Mouse (Mus musculus) urinary bladder, adult 2 months (tissue): ENCODE data around the gene Hsf5. TPM values are rescaled to one million over a fixed set of nuclear protein-coding genes. Genes with fewer than 3 reads are reported as not detected.

Source experiments
- DNase-seq: peaks from one replicate; pipeline ENCODE4 v3.0.0; 2022; ENCODE audit warnings: low spot score
- polyA plus RNA-seq: library from polyadenylated mRNA; depleted of rRNA; stranded (reverse); fragments of >200 nt; gene quantifications from 2 replicates; pipeline ENCODE4 v1.2.3, GENCODE M21; 2012; rRNA removed

The Hsf5 gene
- polyA plus RNA-seq, 1 experiment = 0.10 TPM

DNA sequence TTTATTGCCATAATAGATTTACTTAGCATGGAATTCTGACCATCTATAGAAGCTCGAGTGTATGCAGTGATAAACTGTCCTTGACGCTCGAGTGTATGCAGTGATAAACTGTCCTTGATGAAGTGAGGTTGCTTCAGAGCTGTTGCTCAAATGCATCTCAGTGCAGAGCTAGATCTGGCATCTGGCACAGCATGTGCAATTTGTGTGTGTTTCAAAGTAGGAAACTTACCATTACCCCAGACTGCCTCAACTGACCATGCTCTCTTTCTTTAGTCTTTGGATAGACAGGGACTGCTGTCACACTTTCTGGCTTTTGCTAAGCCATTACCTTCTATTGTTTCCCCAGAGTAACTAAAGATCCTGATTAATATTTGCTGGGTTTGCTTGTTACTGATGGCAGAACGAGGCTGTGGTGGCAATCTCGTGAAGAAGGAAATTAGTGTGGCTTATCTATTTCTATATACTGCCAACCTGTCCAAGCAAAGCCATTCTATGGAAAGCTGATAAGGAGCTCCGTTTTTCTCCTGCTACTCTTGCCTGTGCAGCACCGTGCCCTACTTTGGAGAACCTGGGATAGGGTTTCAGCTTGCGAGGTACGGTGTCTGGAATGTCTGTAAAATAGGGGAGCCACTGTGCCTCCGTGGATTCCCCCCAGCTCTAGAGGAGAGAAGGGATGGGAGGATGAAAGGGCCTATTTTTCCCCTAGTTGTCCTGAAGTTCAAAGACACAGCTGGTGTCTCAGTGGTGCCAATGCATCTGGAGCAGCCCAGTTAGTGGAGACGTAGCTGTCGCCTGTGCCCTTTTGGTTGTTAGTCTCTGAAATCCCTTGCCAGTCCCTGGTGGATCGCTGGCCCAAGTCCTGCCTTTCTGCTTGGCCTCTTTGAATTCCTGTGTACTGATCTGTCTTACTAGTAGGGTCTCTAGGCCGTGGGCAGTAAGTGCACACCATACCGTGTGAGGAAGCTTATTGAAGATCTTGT lies 70.6 kb downstream of the Hsf5 start:
- DNase-seq = no peak

DNA sequence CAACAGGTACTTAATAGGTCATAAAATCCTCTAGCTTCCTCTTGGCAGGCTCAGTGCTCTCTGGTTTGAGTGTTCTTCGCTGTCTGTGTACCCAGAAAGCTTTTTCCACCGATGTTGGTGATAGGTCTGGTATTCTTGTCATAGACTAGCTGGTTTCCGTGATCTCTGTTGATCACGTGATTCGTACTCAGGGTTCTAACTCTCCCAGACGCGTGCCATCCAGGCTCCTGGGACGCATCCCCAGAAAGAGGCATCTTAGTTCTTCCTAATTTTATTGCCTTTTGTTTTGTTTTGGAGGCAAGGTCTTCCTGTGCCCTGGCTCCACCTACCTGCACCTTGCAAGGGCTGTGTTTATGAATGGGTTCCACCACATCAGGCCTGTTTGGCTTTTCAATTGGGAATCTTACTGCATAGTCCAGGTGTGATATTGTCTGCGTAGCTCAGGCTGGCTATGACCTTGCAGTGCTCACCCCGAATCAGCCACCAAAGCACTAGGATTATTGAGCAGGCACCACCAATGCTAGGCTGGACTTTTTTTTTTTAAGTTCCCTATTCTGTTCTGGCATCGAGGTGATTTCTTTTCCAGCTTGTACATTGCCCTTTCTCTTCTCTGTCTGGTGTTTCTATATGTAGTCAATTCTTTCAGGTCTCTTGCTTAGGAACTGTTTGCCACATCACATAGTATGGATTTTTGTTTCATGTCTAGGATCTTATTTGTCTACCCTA lies 71.7 kb downstream of the Hsf5 start:
- no peak for DNase-seq

DNA sequence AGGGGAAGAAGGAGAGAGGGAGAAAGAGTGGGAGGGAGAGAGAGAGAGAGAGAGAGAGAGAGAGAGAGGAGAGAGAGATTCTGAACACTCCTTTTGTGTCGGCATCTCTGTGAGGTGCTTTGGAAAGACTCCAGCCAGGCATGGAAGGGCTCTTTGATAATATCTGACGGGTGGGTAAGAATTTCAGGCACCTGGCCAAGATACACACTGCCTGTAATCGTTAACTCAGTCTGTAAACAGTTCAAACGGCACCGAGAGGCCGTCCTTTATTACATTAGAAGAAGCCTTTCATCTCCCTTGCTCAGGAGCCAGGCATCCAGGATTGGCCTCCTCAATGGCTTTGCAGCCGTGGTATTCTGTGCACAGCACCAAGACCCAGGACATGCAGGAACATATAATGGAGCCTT lies 72.4 kb downstream of the Hsf5 start:
- no peak for DNase-seq

DNA sequence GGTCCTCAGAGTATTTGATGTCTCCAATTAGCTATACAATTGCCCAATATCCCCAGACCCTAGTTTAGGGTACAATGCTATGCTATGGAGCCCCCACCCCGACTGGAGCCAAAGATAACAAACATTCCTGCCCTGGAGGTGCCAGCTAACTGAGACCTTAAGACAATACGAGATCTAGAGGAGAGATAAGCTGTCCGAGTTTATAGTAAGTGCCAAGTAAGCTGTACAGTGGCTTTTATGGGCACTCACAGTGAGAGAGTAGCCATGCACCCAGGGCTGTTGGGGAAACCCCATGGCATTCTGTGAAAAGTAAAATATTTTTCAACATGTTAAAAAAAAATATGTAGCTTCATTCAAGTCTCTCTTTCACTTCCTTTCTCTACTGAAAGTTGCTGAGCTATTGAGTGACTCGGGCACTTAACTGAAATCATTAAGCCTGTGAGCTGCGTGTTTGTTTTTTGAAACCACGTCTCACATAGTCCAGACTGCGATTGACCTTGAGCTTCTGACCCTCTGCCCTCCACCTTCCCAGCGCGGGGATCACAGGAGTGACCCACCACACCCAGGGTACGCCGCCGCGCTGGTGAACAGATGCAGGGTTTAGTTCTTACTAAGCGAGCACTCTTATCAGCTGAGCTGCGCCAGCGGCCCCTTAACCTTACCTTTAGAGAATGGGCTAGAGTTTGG lies 73.2 kb downstream of the Hsf5 start:
- DNase-seq = no peak

DNA sequence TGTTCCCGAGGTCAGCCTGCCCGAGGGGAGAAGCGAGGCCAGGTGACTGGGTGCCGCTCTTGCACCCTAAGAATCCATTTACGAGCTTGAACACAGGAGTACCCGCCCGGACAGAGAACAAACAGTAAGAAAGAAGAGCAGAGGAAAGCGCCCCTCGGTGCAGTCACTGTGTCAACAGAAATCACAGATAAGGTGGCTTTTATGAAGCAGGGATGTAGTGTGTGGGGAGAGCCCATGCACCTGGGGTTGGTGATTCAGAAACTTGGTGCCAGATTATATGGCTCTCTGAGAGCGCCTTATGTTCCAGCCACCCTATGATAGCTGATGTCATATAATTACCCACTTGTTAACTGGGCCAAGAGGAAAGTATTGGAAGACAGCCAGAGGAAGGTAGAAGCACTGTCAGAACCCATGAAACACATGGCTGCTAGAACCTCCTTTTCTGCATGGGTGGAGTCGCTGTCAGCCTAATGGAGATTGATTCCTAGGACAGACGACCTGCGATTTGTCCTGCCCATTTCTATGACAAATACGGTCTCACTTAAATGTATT lies 80.2 kb downstream of the Hsf5 start:
- no peak for DNase-seq

DNA sequence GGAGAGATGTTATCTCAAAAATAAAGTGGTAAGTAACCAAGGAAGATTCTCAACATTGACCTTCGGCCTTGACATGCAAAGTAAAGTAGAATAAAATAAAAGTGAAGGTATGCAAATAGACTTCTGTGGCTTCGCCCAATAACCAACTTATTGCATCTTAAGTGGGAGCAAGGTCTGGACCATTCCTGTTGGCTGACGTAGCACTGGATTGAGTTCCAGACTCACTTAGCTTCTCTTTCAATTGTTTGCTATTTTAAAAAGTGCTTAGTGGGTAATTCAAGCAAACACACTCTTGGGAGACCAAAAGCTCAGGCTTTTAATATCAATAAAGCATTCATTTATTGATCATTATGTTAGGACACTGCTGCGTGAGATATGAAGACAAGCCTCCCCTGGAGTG lies 81.2 kb downstream of the Hsf5 start:
- DNase-seq = no peak

DNA sequence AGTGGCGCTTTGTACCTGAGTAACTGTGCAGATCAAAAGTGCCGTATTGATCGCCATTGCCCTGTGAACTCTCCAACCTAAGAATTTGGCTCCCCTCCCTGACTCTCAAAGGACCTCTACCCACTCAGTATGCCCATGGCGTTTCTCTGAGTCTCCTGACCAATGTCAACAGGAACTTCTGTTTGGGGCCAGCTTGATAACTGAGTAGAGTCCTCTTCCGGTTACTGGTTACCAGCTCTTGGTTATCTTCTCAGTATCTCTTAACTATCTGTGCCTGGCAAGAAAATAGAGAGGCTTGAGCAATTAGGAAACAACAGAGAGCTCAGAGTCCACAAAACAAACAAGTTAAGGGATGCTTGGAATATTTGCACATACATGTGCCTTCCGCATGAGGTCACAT lies 84.1 kb downstream of the Hsf5 start:
- DNase-seq = no peak

DNA sequence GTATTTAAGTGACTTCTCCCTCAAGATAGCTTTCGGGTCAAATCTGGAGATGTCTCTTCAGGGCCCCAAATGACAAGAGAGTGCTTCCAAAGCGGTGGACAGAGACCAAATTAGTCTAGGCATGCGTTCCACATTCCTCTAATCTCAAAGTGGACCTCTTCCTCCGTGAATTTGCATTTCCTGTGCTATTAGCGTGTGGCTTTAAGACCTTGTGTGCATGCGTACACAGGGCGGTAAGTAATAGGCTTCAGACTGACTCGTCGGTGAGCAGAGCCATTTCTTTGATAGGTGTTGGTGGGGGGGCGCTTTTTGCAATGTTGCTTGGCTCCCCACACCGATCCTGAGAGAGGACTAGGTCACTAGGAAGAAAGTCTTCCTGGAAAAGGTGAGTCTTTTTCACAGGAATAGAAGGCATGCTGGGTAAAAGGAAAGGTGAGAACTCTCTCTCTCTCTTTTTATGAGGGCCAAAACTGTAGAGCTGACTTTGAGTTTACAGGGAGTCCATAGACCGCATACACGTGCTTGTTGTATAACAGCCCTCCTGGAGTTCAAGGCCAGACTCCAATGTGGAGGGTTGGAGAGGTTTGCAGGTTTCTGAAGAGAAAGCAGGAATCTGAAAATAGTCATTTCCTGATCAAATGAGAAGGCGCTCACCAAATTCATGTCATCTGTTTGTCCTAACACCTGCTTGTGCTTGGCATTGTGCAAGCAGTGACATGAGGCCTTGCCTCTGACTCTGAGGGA lies 85.1 kb downstream of the Hsf5 start:
- DNase-seq = no peak

DNA sequence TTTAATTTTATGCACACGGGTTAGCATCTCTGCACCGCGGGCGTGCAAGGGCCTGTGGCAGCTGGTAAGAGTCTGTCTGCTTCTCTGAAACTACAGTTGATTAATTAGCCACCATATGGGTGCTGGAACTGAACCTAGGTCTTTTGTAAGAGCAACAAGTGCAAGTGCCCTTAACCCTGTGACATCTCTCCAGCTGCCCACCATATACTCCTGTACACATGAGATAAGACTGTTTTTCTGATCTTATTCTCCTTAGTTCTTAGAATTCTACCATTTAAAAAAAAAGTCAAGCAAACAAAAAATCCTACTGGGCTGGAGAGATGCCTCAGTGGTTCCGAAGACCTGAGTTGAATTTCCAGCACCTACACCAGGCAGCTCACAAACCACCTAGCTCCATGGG lies 86.7 kb downstream of the Hsf5 start:
- DNase-seq = no peak

DNA sequence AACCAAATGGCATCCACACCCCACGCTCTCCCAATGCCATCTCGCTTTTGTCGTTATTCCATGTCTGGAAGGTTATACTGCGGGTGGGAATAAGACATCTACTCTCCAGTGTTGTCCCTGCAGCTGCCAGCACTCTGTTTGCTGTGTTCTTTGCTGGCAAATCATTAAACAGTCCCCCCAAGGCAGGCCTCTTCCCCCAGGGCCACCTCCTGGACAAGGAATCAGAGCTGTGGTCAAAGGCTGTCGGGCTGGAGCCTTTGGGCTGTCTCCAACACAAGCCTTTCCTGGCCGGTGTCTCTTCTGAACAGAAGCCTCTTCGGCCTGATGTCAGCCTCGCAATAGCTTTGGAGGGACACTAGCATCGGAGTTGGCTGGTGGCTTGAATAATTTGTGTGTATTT lies 87.3 kb downstream of the Hsf5 start:
- DNase-seq = no peak

DNA sequence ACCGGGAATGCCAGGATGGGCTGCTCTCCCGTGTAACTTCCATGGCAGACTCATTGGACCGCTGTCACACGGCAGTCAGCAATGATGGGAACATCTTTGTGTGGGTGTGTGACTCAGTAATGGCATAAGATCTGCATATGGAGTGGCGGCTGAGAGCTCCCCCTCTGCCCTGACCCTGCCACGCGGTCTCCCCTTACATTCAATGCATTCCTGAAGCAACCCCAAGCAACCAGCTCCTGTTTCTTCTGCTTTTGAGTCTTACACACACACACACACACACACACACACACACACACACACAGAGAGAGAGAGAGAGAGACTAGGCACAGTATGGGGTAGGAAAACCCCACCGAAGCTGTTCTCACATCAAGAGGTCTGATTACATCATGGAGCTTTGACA lies 90.6 kb downstream of the Hsf5 start:
- no peak for DNase-seq

DNA sequence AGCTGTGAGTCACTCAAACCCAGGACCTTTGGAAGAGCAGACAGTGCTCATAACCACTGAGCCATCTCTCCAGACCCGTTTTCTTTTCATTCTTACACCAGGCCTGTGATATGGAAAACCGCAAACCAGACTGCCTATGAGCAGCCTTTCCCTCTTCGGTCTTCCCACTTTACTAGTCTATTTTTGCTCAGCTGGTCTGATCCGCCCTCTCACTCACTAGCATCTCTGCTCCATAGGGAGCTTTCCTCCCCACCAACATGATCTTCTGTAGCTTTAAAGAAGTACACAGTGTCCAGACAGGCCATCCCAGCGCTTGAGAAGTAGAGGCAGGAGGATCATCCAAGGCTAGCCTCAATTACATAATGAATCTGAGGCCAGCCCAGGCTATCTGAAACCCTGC lies 92.0 kb downstream of the Hsf5 start:
- no peak for DNase-seq

Other genes with a start within 250 kb of the Hsf5 start
- gene Rad51c, start 212.2 kb upstream of the Hsf5 start, polyA plus RNA-seq = 1.0 and 1.2 TPM in 2 replicates
- gene Tex14, start 212.1 kb upstream of the Hsf5 start, polyA plus RNA-seq = 0.93 and 2.8 TPM in 2 replicates
- gene Gm11492, start 50.5 kb upstream of the Hsf5 start, polyA plus RNA-seq = not detected in 2 replicates
- 57.9 and 72.5 TPM in 2 replicates for gene Sept4, start 48.3 kb upstream of the Hsf5 start, polyA plus RNA-seq
- gene Mtmr4, start 25.0 kb upstream of the Hsf5 start, polyA plus RNA-seq = 26.1 and 27.2 TPM in 2 replicates
- gene Rnf43, start 45.6 kb downstream of the Hsf5 start, polyA plus RNA-seq = 3.1 and 3.5 TPM in 2 replicates
- 94.2 and 98.4 TPM in 2 replicates for gene Supt4a, start 120.4 kb downstream of the Hsf5 start, polyA plus RNA-seq
- gene Tspoap1, start 143.4 kb downstream of the Hsf5 start, polyA plus RNA-seq = 9.7 and 11.4 TPM in 2 replicates
- 0.46 and 1.1 TPM in 2 replicates for gene Mpo, start 176.4 kb downstream of the Hsf5 start, polyA plus RNA-seq
- gene Lpo, start 211.1 kb downstream of the Hsf5 start, polyA plus RNA-seq = not detected in 2 replicates
- gene Mks1, start 236.1 kb downstream of the Hsf5 start, polyA plus RNA-seq = 14.6 and 19.2 TPM in 2 replicates